Mouse (Mus musculus) thymus, postnatal 14 days (tissue): ENCODE data around the gene Msh5.
A peak's percentile ranks its signal among the peaks of the same experiment; 100 is the strongest.
"Not testable (repeated sequence)": the region's sequence is repeated elsewhere in the genome, so short reads cannot be mapped to it uniquely, and the experiment has no call there.

Source experiments
- DNase-seq: peaks from one replicate; pipeline ENCODE4 v3.0.0; 2021

Msh5 gene

DNA sequence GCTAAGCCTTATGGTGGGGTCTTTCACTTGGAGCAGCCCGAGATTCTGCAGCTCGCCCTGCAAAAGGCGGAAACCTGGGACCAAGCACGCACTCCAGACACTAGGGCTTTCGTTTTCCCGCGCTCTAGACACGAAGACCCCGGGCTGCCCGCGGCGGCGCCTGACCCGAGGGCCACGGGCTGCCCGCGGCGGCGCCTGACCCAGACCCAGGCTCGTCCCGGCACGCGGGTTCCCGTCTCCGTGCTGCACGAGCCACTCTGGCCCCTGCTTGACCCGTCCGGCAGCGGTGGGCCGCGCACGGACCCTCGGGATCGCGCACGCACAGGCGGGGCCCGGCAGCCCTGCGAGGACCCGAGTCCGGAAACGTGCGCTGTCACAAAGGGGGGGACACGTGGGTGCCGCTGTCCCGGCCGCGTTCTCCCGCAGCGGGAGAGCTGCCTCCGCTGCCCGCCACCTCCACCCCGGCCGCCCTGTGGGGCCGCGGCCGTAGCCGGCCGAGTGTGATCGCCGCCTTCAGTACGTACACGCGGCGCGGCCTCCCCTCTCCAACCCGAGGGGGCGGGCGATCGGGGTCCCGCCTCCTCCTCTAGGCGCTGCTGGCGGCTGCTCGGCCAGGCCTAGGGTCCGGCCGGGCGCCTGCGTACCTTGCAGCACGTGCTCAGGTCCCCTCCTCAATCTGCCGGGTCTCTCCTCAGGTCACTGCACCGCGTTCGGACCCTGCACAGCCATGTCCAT is 45.7 kb downstream of the Msh5 start, which contains the start of gene Vars:
Gene Vars, plus strand, starts transcription at position 271 of the 735 bp plus-strand sequence.
- DNase-seq: peak; percentile 82

- peak; percentile 49 for DNase-seq
These were observed 46.5 kb downstream of the Msh5 start for GRCm38 (mm10) chr17:34999871-35000716.

- no peak for DNase-seq
These were observed 47.8 kb downstream of the Msh5 start for GRCm38 (mm10) chr17:34998526-34999430.

GRCm38 (mm10) chr17:34997142-34997483 is 49.4 kb downstream of the Msh5 start:
- no peak for DNase-seq

DNA sequence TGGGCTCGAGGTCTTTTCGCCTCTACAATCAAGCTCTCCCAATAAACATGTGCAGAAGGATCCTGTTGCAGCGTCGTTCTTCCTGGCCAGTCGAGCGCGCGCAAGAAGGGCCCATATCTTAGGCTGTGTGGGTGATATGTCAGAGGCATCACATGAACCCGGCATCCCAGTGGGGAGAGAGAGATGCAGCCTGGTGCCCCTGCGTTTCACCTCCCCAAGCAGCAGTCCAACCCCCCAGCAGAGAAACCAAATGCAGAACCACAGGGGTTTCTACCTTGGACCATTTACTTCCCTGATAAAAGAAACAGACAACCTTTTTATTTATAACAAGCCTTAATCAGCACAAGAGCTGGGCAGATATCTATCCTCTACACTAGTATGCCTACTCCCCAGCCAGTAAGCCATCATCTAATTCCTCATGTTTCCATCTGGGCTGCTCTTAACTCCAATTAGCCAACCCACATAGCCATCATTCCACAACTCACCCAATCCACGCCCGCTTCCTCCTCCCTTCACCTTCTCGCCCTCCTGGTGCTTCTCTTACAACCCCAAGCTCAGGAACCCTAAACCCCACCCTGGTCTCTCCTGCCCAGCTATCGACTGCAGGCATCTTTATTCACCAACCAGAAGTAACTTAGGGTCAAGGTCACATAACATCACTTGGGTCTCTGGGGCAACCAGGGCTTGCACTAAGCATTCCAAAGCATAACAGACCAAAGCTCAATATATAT is 50.0 kb downstream of the Msh5 start:
- DNase-seq: no peak

- DNase-seq: not testable (repeated sequence)
These were observed 50.6 kb downstream of the Msh5 start for GRCm38 (mm10) chr17:34995927-34996326.

- DNase-seq: not testable (repeated sequence)
These were observed 51.4 kb downstream of the Msh5 start for GRCm38 (mm10) chr17:34995192-34995591.

GRCm38 (mm10) chr17:34994751-34995150 is 51.8 kb downstream of the Msh5 start:
- DNase-seq: no peak

- DNase-seq: no peak
These were observed 62.3 kb downstream of the Msh5 start for GRCm38 (mm10) chr17:34984218-34984617.

DNA sequence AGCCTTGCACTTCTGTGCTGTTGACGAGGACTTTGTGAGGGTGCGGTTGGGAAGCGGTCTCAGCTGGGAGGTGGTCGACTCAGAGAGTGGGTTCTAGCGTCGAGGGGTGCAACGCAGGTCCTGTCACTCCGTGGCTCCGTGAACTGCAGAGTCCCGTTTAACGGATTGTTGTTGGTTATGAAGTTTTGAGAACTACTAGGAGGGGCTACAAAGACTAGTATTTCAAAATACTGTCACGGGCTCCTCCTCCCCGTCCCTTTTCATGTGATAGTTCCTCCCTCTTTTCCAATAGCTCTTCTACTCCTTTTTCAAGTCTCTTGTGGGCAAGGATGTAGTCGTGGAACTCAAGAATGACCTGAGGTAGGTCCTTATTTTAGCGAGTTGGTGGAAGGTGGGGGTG is 64.2 kb downstream of the Msh5 start:
- DNase-seq: no peak

DNA sequence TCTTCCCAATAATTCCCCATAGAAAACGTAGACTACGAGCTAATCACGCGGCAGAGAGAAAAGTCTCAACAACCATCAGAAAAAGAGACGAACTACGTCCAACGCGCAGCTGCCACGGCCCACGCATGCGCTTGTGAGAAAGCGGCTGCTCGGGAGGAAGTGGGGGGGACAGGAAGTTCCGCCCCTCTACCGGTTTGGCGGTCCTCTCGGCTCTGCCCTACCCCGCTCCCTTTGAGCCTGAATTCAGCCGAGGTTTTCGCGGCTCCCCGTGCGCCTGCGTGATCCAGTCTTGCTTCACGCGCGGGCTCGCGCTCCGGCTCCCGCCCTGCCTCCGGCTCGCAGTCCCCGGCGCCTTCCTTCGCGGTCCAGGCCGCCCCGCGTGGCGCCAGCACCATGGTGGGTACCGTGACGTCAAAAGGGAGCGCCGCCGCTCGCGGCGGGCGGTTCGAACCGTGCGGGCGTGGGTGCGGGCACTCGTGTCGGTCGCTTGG is 64.8 kb downstream of the Msh5 start, which contains the start of gene Lsm2:
Gene Lsm2, plus strand, starts transcription at position 173 of the 491 bp plus-strand sequence.
- peak; percentile 93 for DNase-seq

- DNase-seq: peak; percentile 54
These were observed 65.9 kb downstream of the Msh5 start for GRCm38 (mm10) chr17:34980655-34981054.

DNA sequence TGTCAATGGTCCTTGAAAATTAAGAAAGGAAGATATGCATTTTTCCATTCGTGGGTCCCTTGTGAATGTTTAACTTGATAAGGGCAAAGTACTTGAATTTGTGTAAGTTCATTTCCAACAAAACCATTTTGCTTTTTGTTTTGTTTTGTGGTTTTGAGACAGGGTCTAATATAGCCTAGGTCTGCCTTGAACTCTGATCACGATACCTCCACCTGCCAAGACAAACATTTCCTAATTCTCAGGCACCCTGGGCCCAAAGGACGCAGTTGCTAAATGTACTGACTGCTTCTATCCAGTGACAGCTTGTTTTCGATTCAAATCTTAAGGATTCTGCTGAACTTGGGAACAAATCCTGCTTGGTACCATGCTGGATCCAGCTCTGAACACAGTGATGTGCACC is 66.9 kb downstream of the Msh5 start:
- DNase-seq: no peak
